Mouse (Mus musculus): ENCODE measurements around the gene Gnb1. TPM values are rescaled to one million over a fixed set of nuclear protein-coding genes. Genes with fewer than 3 reads are reported as not detected.

Gene Gnb1
- polyA plus RNA-seq, 1 experiment from 2014 or later = 85.9 TPM

DNA sequence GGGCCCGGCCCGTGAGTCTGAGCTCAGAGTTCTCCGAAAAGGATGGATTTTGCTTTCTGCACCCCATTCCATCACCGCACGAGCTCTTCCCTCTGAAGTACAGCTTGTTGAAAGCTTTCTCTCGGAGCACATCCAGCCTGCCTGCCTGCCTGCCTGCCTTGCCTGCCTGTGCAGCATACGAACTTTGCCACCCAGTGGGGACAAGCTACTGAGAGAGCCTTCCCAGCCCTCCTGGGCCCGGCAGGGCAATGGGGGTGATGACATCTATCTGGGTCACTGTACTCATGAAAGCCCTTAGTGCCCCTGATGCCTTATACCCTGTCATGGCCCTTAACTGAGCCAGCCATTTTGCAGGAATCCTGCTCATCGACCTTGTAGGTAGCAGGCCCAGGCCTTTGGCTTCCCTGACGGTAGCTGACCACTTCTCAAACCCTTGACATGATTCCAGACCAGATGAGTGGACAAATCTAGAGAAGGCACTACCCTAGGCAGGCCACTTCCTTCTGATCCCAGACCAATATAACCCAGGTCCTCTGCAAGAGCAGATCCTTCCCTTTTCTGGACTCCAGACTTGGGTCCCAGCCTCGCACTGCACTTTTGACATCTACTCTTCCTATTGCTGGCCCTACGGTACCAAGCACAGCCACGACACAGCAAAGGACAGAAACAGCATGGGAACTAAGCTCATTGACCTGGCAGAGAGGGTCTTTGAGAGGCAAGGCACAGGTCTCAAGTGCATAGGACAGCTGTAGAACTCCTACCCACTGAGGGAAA, 23.7 kb upstream of the Gnb1 start:
- H3K9me3 ChIP-seq (replicated peaks; ENCODE audit: control insufficient read depth, low read length) = no peaks in the 10 kb centered on the region
- no peak for ATAC-seq (ENCODE audit: low read depth)
- peaks cover 3% of the 10 kb centered on the region; the same call in 1 of the 2 replicates for H3K4me1 ChIP-seq (ENCODE audit: control insufficient read depth, low read depth, low read length)
- WGBS (ENCODE audit: insufficient replicate concordance) = 64% methylated on average over 13 of the region's 13 CpGs
- H3K27ac ChIP-seq (ENCODE audit: low read length) = no peak overlapping the region
- H3K9ac ChIP-seq (ENCODE audit: low read depth, low read length) = no peak overlapping the region
- no peaks in the 10 kb centered on the region for H3K36me3 ChIP-seq (ENCODE audit: control insufficient read depth, insufficient read depth)
- no peak overlapping the region for H3K4me2 ChIP-seq (ENCODE audit: low read depth, low read length)
- peaks cover 3% of the 10 kb centered on the region; the same call in 1 of the 2 replicates for H3K27me3 ChIP-seq (ENCODE audit: control insufficient read depth, insufficient read depth, low read depth, low read length)
- no peak overlapping the region for H3K4me3 ChIP-seq (ENCODE audit: low read depth, low read length)

DNA sequence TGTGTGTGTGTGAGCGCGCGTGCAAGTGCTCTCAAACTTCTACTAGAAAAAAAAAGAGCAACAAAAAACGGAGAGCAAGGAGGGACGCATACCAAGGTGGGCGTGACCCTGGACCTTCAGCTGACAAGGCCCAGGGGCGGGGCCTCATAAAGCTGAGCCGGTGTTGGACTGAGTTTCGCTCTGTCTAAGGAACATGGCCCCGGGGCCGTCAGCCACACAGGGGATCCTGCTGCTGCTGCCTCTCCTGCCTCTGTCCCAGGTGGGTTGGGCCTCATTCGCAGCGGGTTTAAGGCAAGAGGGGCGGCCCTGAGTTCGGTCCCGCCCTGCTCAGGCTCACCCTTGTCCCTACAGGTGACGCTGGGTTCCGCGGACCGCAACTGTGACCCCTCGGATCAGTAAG, 22.2 kb upstream of the Gnb1 start, which contains the start of gene Tmem52:
Tmem52 (plus strand) TSS at position 163 of the 400 bp plus-strand sequence.
- Histone ChIP-seq H3K4me1 (ENCODE audit: control insufficient read depth, low read depth, low read length) (peaks cover 3% of the 10 kb centered on the region; the same call in 1 of the 2 replicates), H3K4me3 (ENCODE audit: low read depth, low read length) (peak within 1 kb of the TSS; percentile 57), H3K9ac (ENCODE audit: low read depth, low read length) (peak within 1 kb of the TSS; percentile 45; the same call in 1 of the 2 replicates), H3K27me3 (ENCODE audit: control insufficient read depth, insufficient read depth, low read depth, low read length) (peaks cover 3% of the 10 kb centered on the region; the same call in 1 of the 2 replicates), H3K36me3 (ENCODE audit: control insufficient read depth, insufficient read depth) (no peaks in the 10 kb centered on the region), H3K9me3 (replicated peaks; ENCODE audit: control insufficient read depth, low read length) (no peaks in the 10 kb centered on the region), H3K4me2 (ENCODE audit: low read depth, low read length) (peak within 1 kb of the TSS; percentile 68), H3K27ac (ENCODE audit: low read length) (no peak within 1 kb of the TSS)
- ATAC-seq (ENCODE audit: low read depth) = 0 out of 2 replicates have a peak, but pooled peaks have one; percentile 35
- WGBS (ENCODE audit: insufficient replicate concordance) = 12% methylated on average over 21 of the region's 21 CpGs

GRCm38 (mm10) chr4:155469590-155470262, 21.4 kb upstream of the Gnb1 start:
- H3K36me3 ChIP-seq (ENCODE audit: control insufficient read depth, insufficient read depth) = no peaks in the 10 kb centered on the region
- H3K4me3 ChIP-seq (ENCODE audit: low read depth, low read length) = no peak overlapping the region
- 67% methylated on average over 18 of the region's 18 CpGs for WGBS (ENCODE audit: insufficient replicate concordance)
- no peak for ATAC-seq (ENCODE audit: low read depth)
- H3K4me1 ChIP-seq (ENCODE audit: control insufficient read depth, low read depth, low read length) = peaks cover 3% of the 10 kb centered on the region; the same call in 1 of the 2 replicates
- no peak overlapping the region; the same call in 1 of the 2 replicates for H3K4me2 ChIP-seq (ENCODE audit: low read depth, low read length)
- H3K9ac ChIP-seq (ENCODE audit: low read depth, low read length) = no peak overlapping the region
- no peak overlapping the region for H3K27ac ChIP-seq (ENCODE audit: low read length)
- peaks cover 3% of the 10 kb centered on the region; the same call in 1 of the 2 replicates for H3K27me3 ChIP-seq (ENCODE audit: control insufficient read depth, insufficient read depth, low read depth, low read length)
- no peaks in the 10 kb centered on the region for H3K9me3 ChIP-seq (replicated peaks; ENCODE audit: control insufficient read depth, low read length)

- Histone ChIP-seq H3K27ac (ENCODE audit: low read length) (no peak overlapping the region), H3K36me3 (ENCODE audit: control insufficient read depth, insufficient read depth) (no peaks in the 10 kb centered on the region), H3K9me3 (replicated peaks; ENCODE audit: control insufficient read depth, low read length) (no peaks in the 10 kb centered on the region), H3K4me1 (ENCODE audit: control insufficient read depth, low read depth, low read length) (peaks cover 3% of the 10 kb centered on the region; the same call in 1 of the 2 replicates), H3K27me3 (ENCODE audit: control insufficient read depth, insufficient read depth, low read depth, low read length) (peaks cover 3% of the 10 kb centered on the region; the same call in 1 of the 2 replicates), H3K9ac (ENCODE audit: low read depth, low read length) (no peak overlapping the region), H3K4me3 (ENCODE audit: low read depth, low read length) (no peak overlapping the region), H3K4me2 (ENCODE audit: low read depth, low read length) (no peak overlapping the region)
- WGBS (ENCODE audit: insufficient replicate concordance) = 73% methylated on average over 16 of the region's 16 CpGs
- no peak for ATAC-seq (ENCODE audit: low read depth)
Observed at GRCm38 (mm10) chr4:155470263-155470953, 20.8 kb upstream of the Gnb1 start.

GRCm38 (mm10) chr4:155470997-155471396, 20.2 kb upstream of the Gnb1 start:
- Histone ChIP-seq H3K36me3 (ENCODE audit: control insufficient read depth, insufficient read depth) (no peaks in the 10 kb centered on the region), H3K4me1 (ENCODE audit: control insufficient read depth, low read depth, low read length) (peaks cover 3% of the 10 kb centered on the region; the same call in 1 of the 2 replicates), H3K4me3 (ENCODE audit: low read depth, low read length) (no peak overlapping the region), H3K9ac (ENCODE audit: low read depth, low read length) (no peak overlapping the region), H3K27ac (ENCODE audit: low read length) (no peak overlapping the region), H3K9me3 (replicated peaks; ENCODE audit: control insufficient read depth, low read length) (no peaks in the 10 kb centered on the region), H3K27me3 (ENCODE audit: control insufficient read depth, insufficient read depth, low read depth, low read length) (peaks cover 3% of the 10 kb centered on the region; the same call in 1 of the 2 replicates), H3K4me2 (ENCODE audit: low read depth, low read length) (no peak overlapping the region)
- ATAC-seq (ENCODE audit: low read depth) = no peak
- 64% methylated on average over 7 of the region's 7 CpGs for WGBS (ENCODE audit: insufficient replicate concordance)

- no peak for ATAC-seq (ENCODE audit: low read depth)
- Histone ChIP-seq H3K9me3 (replicated peaks; ENCODE audit: control insufficient read depth, low read length) (no peaks in the 10 kb centered on the region), H3K36me3 (ENCODE audit: control insufficient read depth, insufficient read depth) (no peaks in the 10 kb centered on the region), H3K4me2 (ENCODE audit: low read depth, low read length) (no peak overlapping the region), H3K4me3 (ENCODE audit: low read depth, low read length) (no peak overlapping the region), H3K27me3 (ENCODE audit: control insufficient read depth, insufficient read depth, low read depth, low read length) (peaks cover 3% of the 10 kb centered on the region; the same call in 1 of the 2 replicates), H3K9ac (ENCODE audit: low read depth, low read length) (no peak overlapping the region), H3K4me1 (ENCODE audit: control insufficient read depth, low read depth, low read length) (peaks cover 3% of the 10 kb centered on the region; the same call in 1 of the 2 replicates), H3K27ac (ENCODE audit: low read length) (no peak overlapping the region)
- 69% methylated on average over 7 of the region's 7 CpGs for WGBS (ENCODE audit: insufficient replicate concordance)
Observed at GRCm38 (mm10) chr4:155471406-155471805, 19.8 kb upstream of the Gnb1 start.

DNA sequence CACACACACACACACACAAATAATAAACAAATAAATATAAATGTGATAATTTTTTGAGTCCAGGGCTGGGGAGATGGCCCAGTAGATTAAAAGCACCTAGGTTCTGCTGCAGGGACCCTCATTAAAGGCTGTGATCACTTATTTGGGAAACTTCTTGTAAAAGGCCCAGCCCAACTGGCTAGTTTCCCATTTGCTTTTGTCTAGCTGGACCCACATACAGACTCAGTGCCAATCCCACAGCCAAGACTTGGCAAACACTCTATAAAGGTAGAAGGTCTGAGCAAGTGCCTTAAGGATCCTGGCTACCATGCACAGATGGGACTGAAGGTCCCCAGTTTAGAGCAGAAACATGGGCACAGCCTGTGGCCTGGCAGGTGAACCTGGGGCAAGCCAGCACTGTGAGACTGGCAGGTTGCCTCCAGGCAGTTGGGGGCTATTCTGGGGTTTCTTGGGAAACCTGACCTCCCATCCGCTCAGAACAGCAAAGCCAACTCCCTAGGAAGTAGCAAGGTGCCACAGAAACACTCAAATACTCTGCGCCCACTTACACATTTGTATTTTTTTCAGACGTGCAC, 18.4 kb upstream of the Gnb1 start:
- Histone ChIP-seq H3K36me3 (ENCODE audit: control insufficient read depth, insufficient read depth) (no peaks in the 10 kb centered on the region), H3K9ac (ENCODE audit: low read depth, low read length) (no peak overlapping the region), H3K4me2 (ENCODE audit: low read depth, low read length) (no peak overlapping the region), H3K9me3 (replicated peaks; ENCODE audit: control insufficient read depth, low read length) (no peaks in the 10 kb centered on the region), H3K27ac (ENCODE audit: low read length) (no peak overlapping the region), H3K4me3 (ENCODE audit: low read depth, low read length) (no peak overlapping the region), H3K27me3 (ENCODE audit: control insufficient read depth, insufficient read depth, low read depth, low read length) (peaks cover 3% of the 10 kb centered on the region; the same call in 1 of the 2 replicates), H3K4me1 (ENCODE audit: control insufficient read depth, low read depth, low read length) (peaks cover 3% of the 10 kb centered on the region; the same call in 1 of the 2 replicates)
- 44% methylated on average over 3 of the region's 3 CpGs for WGBS (ENCODE audit: insufficient replicate concordance)
- ATAC-seq (ENCODE audit: low read depth) = no peak

- H3K4me2 ChIP-seq (ENCODE audit: low read depth, low read length) = no peak overlapping the region
- H3K27ac ChIP-seq (ENCODE audit: low read length) = no peak overlapping the region
- no peaks in the 10 kb centered on the region for H3K9me3 ChIP-seq (replicated peaks; ENCODE audit: control insufficient read depth, low read length)
- peaks cover 3% of the 10 kb centered on the region; the same call in 1 of the 2 replicates for H3K4me1 ChIP-seq (ENCODE audit: control insufficient read depth, low read depth, low read length)
- 44% methylated on average over 5 of the region's 5 CpGs for WGBS (ENCODE audit: insufficient replicate concordance)
- peak; percentile 67 for ATAC-seq (ENCODE audit: low read depth)
- H3K9ac ChIP-seq (ENCODE audit: low read depth, low read length) = no peak overlapping the region
- no peaks in the 10 kb centered on the region for H3K36me3 ChIP-seq (ENCODE audit: control insufficient read depth, insufficient read depth)
- peaks cover 3% of the 10 kb centered on the region; the same call in 1 of the 2 replicates for H3K27me3 ChIP-seq (ENCODE audit: control insufficient read depth, insufficient read depth, low read depth, low read length)
- no peak overlapping the region for H3K4me3 ChIP-seq (ENCODE audit: low read depth, low read length)
Observed at GRCm38 (mm10) chr4:155473319-155473718, 17.8 kb upstream of the Gnb1 start.

Measured in liver, embryonic 16.5 days (tissue).